Mouse (Mus musculus): Measurements from ENCODE around the gene Alpl. TPM values are rescaled to one million over a fixed set of nuclear protein-coding genes. Genes with fewer than 3 reads are reported as not detected.

Gene Alpl
- polyA plus RNA-seq, 1 experiment = 0.07 TPM

GRCm38 (mm10) chr4:137819487-137819886 lies 23.3 kb upstream of the Alpl start:
- no peak overlapping the region for H3K4me2 ChIP-seq (ENCODE audit: low read depth)
- no peaks in the 10 kb centered on the region for H3K27me3 ChIP-seq (ENCODE audit: control insufficient read depth, insufficient read depth, insufficient read length)
- no peaks in the 10 kb centered on the region for H3K79me2 ChIP-seq (ENCODE audit: control insufficient read depth, insufficient read depth)
- no peak overlapping the region for H3K4me3 ChIP-seq
- TF ChIP-seq E2F4 (IDR thresholded peaks at IDR 0.05; ENCODE audit: insufficient read depth) (no peak), POLR2A (IDR thresholded peaks at IDR 0.05; ENCODE audit: insufficient read length, low read depth) (no peak), MYOD1 (IDR thresholded peaks at IDR 0.05; ENCODE audit: control insufficient read depth in 1 of 3, insufficient read length in 2 of 3, low read depth in 2 of 3) (no peak), CEBPB (IDR thresholded peaks at IDR 0.05; ENCODE audit: insufficient read depth, poor library complexity, severe bottlenecking) (no peak), TCF3 (IDR thresholded peaks at IDR 0.05; ENCODE audit: insufficient read length, low read depth) (no peak), MAX (IDR thresholded peaks at IDR 0.05; ENCODE audit: low read depth) (no peak), MYOG (IDR thresholded peaks at IDR 0.05; ENCODE audit: control insufficient read depth in 1 of 3, insufficient read depth in 1 of 3, insufficient read length in 2 of 3, low read depth in 2 of 3) (no peak), POLR2AphosphoS2 (IDR thresholded peaks at IDR 0.05; ENCODE audit: insufficient read length, low read depth) (no peak), REST (IDR thresholded peaks at IDR 0.05; ENCODE audit: insufficient read depth, insufficient read length) (no peak), SRF (IDR thresholded peaks at IDR 0.05; ENCODE audit: control insufficient read depth, insufficient read length, low read depth) (no peak), USF1 (IDR thresholded peaks at IDR 0.05; ENCODE audit: low read depth) (no peak), TCF12 (IDR thresholded peaks at IDR 0.05; ENCODE audit: insufficient read depth, poor library complexity, severe bottlenecking) (no peak)
- H3ac ChIP-seq (ENCODE audit: control insufficient read depth, insufficient read length) = no peak overlapping the region
- H3K36me3 ChIP-seq (ENCODE audit: control insufficient read depth, insufficient read depth) = no peaks in the 10 kb centered on the region

GRCm38 (mm10) chr4:137818341-137818740 lies 22.2 kb upstream of the Alpl start:
- no peaks in the 10 kb centered on the region for H3K36me3 ChIP-seq (ENCODE audit: control insufficient read depth, insufficient read depth)
- TF ChIP-seq REST (IDR thresholded peaks at IDR 0.05; ENCODE audit: insufficient read depth, insufficient read length) = no peak
- TF ChIP-seq MYOD1 (IDR thresholded peaks at IDR 0.05; ENCODE audit: control insufficient read depth in 1 of 3, insufficient read length in 2 of 3, low read depth in 2 of 3) = no peak
- TF ChIP-seq POLR2A (IDR thresholded peaks at IDR 0.05; ENCODE audit: insufficient read length, low read depth) = no peak
- TF ChIP-seq MYOG (IDR thresholded peaks at IDR 0.05; ENCODE audit: control insufficient read depth in 1 of 3, insufficient read depth in 1 of 3, insufficient read length in 2 of 3, low read depth in 2 of 3) = no peak
- TF ChIP-seq MAX (IDR thresholded peaks at IDR 0.05; ENCODE audit: low read depth) = no peak
- TF ChIP-seq CEBPB (IDR thresholded peaks at IDR 0.05; ENCODE audit: insufficient read depth, poor library complexity, severe bottlenecking) = no peak
- no peak for TF ChIP-seq TCF3 (IDR thresholded peaks at IDR 0.05; ENCODE audit: insufficient read length, low read depth)
- no peak for TF ChIP-seq USF1 (IDR thresholded peaks at IDR 0.05; ENCODE audit: low read depth)
- no peak for TF ChIP-seq E2F4 (IDR thresholded peaks at IDR 0.05; ENCODE audit: insufficient read depth)
- TF ChIP-seq TCF12 (IDR thresholded peaks at IDR 0.05; ENCODE audit: insufficient read depth, poor library complexity, severe bottlenecking) = no peak
- TF ChIP-seq SRF (IDR thresholded peaks at IDR 0.05; ENCODE audit: control insufficient read depth, insufficient read length, low read depth) = no peak
- TF ChIP-seq POLR2AphosphoS2 (IDR thresholded peaks at IDR 0.05; ENCODE audit: insufficient read length, low read depth) = no peak

GRCm38 (mm10) chr4:137816216-137816615 lies 20.0 kb upstream of the Alpl start:
- Histone ChIP-seq H3K27me3 (ENCODE audit: control insufficient read depth, insufficient read depth, insufficient read length) (peaks cover 9% of the 10 kb centered on the region), H3K79me2 (ENCODE audit: control insufficient read depth, insufficient read depth) (no peaks in the 10 kb centered on the region)

More at GRCm38 (mm10) chr4:137818341-137818740, 22.2 kb upstream of the Alpl start:
- no peaks in the 10 kb centered on the region for H3K79me2 ChIP-seq (ENCODE audit: control insufficient read depth, insufficient read depth)
- H3K4me3 ChIP-seq = no peak overlapping the region
- H3ac ChIP-seq (ENCODE audit: control insufficient read depth, insufficient read length) = no peak overlapping the region
- no peaks in the 10 kb centered on the region for H3K27me3 ChIP-seq (ENCODE audit: control insufficient read depth, insufficient read depth, insufficient read length)
- no peak overlapping the region for H3K4me2 ChIP-seq (ENCODE audit: low read depth)

GRCm38 (mm10) chr4:137815473-137815872 lies 19.3 kb upstream of the Alpl start:
- no peak overlapping the region for H3K4me3 ChIP-seq
- peaks cover 9% of the 10 kb centered on the region for H3K27me3 ChIP-seq (ENCODE audit: control insufficient read depth, insufficient read depth, insufficient read length)
- H3K36me3 ChIP-seq (ENCODE audit: control insufficient read depth, insufficient read depth) = no peaks in the 10 kb centered on the region
- no peak overlapping the region for H3ac ChIP-seq (ENCODE audit: control insufficient read depth, insufficient read length)
- no peak for TF ChIP-seq MYOD1 (IDR thresholded peaks at IDR 0.05; ENCODE audit: control insufficient read depth in 1 of 3, insufficient read length in 2 of 3, low read depth in 2 of 3)
- no peak for TF ChIP-seq USF1 (IDR thresholded peaks at IDR 0.05; ENCODE audit: low read depth)
- TF ChIP-seq TCF12 (IDR thresholded peaks at IDR 0.05; ENCODE audit: insufficient read depth, poor library complexity, severe bottlenecking) = no peak
- no peak for TF ChIP-seq REST (IDR thresholded peaks at IDR 0.05; ENCODE audit: insufficient read depth, insufficient read length)
- TF ChIP-seq TCF3 (IDR thresholded peaks at IDR 0.05; ENCODE audit: insufficient read length, low read depth) = no peak
- TF ChIP-seq MAX (IDR thresholded peaks at IDR 0.05; ENCODE audit: low read depth) = no peak
- no peak for TF ChIP-seq POLR2AphosphoS2 (IDR thresholded peaks at IDR 0.05; ENCODE audit: insufficient read length, low read depth)
- no peak for TF ChIP-seq SRF (IDR thresholded peaks at IDR 0.05; ENCODE audit: control insufficient read depth, insufficient read length, low read depth)
- no peak for TF ChIP-seq POLR2A (IDR thresholded peaks at IDR 0.05; ENCODE audit: insufficient read length, low read depth)
- no peak for TF ChIP-seq E2F4 (IDR thresholded peaks at IDR 0.05; ENCODE audit: insufficient read depth)
- TF ChIP-seq MYOG (IDR thresholded peaks at IDR 0.05; ENCODE audit: control insufficient read depth in 1 of 3, insufficient read depth in 1 of 3, insufficient read length in 2 of 3, low read depth in 2 of 3) = no peak
- no peak for TF ChIP-seq CEBPB (IDR thresholded peaks at IDR 0.05; ENCODE audit: insufficient read depth, poor library complexity, severe bottlenecking)
- H3K4me2 ChIP-seq (ENCODE audit: low read depth) = no peak overlapping the region
- no peaks in the 10 kb centered on the region for H3K79me2 ChIP-seq (ENCODE audit: control insufficient read depth, insufficient read depth)

More at GRCm38 (mm10) chr4:137816216-137816615, 20.0 kb upstream of the Alpl start:
- H3ac ChIP-seq (ENCODE audit: control insufficient read depth, insufficient read length) = no peak overlapping the region
- no peaks in the 10 kb centered on the region for H3K36me3 ChIP-seq (ENCODE audit: control insufficient read depth, insufficient read depth)
- no peak overlapping the region for H3K4me3 ChIP-seq
- no peak overlapping the region for H3K4me2 ChIP-seq (ENCODE audit: low read depth)
- TF ChIP-seq CEBPB (IDR thresholded peaks at IDR 0.05; ENCODE audit: insufficient read depth, poor library complexity, severe bottlenecking) (no peak), TCF3 (IDR thresholded peaks at IDR 0.05; ENCODE audit: insufficient read length, low read depth) (no peak), MYOD1 (IDR thresholded peaks at IDR 0.05; ENCODE audit: control insufficient read depth in 1 of 3, insufficient read length in 2 of 3, low read depth in 2 of 3) (no peak), SRF (IDR thresholded peaks at IDR 0.05; ENCODE audit: control insufficient read depth, insufficient read length, low read depth) (no peak), POLR2AphosphoS2 (IDR thresholded peaks at IDR 0.05; ENCODE audit: insufficient read length, low read depth) (no peak), USF1 (IDR thresholded peaks at IDR 0.05; ENCODE audit: low read depth) (no peak), REST (IDR thresholded peaks at IDR 0.05; ENCODE audit: insufficient read depth, insufficient read length) (no peak), MYOG (IDR thresholded peaks at IDR 0.05; ENCODE audit: control insufficient read depth in 1 of 3, insufficient read depth in 1 of 3, insufficient read length in 2 of 3, low read depth in 2 of 3) (no peak), E2F4 (IDR thresholded peaks at IDR 0.05; ENCODE audit: insufficient read depth) (no peak), POLR2A (IDR thresholded peaks at IDR 0.05; ENCODE audit: insufficient read length, low read depth) (no peak), TCF12 (IDR thresholded peaks at IDR 0.05; ENCODE audit: insufficient read depth, poor library complexity, severe bottlenecking) (no peak), MAX (IDR thresholded peaks at IDR 0.05; ENCODE audit: low read depth) (no peak)

All from myocyte (in vitro differentiated cells).